Mouse (Mus musculus): Measurements from ENCODE around the gene Pth2. TPM values are rescaled to one million over a fixed set of nuclear protein-coding genes. Genes with fewer than 3 reads are reported as not detected.
"Not testable (repeated sequence)": the region's sequence is repeated elsewhere in the genome, so short reads cannot be mapped to it uniquely, and the experiment has no call there.

The Pth2 gene
- polyA plus RNA-seq, 1 experiment: not detected

DNA sequence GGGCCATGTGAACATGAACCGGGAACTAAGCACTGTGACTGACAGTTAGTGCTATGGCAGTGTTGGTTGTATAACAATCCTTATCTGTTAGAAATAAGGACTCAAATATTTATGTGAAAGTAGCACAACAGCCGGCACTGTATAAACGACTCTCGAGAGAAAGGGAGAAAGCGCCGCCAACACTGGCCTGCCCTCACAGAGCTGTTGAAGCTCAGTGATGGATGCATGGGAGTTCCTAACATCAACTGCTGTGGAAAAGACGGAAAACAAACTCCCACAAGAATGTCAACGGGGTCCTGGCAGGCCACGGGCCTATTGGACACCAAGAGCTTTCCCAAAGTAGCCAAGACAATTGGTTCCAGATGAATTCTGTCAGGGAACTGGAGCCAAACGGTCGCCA is 29.5 kb upstream of the Pth2 start:
- Histone ChIP-seq H3ac (ENCODE audit: control insufficient read depth, insufficient read length) (no peak overlapping the region), H3K4me2 (ENCODE audit: low read depth) (no peak overlapping the region), H3K27me3 (ENCODE audit: control insufficient read depth, insufficient read depth, insufficient read length) (no peaks in the 10 kb centered on the region), H3K4me3 (no peak overlapping the region), H3K79me2 (ENCODE audit: control insufficient read depth, insufficient read depth) (peaks cover 3% of the 10 kb centered on the region), H3K36me3 (ENCODE audit: control insufficient read depth, insufficient read depth) (no peaks in the 10 kb centered on the region)
- no peak for TF ChIP-seq CEBPB (IDR thresholded peaks at IDR 0.05; ENCODE audit: insufficient read depth, poor library complexity, severe bottlenecking)
- no peak for TF ChIP-seq REST (IDR thresholded peaks at IDR 0.05; ENCODE audit: insufficient read depth, insufficient read length)
- TF ChIP-seq E2F4 (IDR thresholded peaks at IDR 0.05; ENCODE audit: insufficient read depth): no peak
- TF ChIP-seq SRF (IDR thresholded peaks at IDR 0.05; ENCODE audit: control insufficient read depth, insufficient read length, low read depth): no peak
- no peak for TF ChIP-seq TCF12 (IDR thresholded peaks at IDR 0.05; ENCODE audit: insufficient read depth, poor library complexity, severe bottlenecking)
- TF ChIP-seq MYOD1 (IDR thresholded peaks at IDR 0.05; ENCODE audit: control insufficient read depth in 1 of 3, insufficient read length in 2 of 3, low read depth in 2 of 3): no peak
- TF ChIP-seq MYOG (IDR thresholded peaks at IDR 0.05; ENCODE audit: control insufficient read depth in 1 of 3, insufficient read depth in 1 of 3, insufficient read length in 2 of 3, low read depth in 2 of 3): no peak
- TF ChIP-seq POLR2A (IDR thresholded peaks at IDR 0.05; ENCODE audit: insufficient read length, low read depth): no peak
- TF ChIP-seq MAX (IDR thresholded peaks at IDR 0.05; ENCODE audit: low read depth): no peak
- no peak for TF ChIP-seq TCF3 (IDR thresholded peaks at IDR 0.05; ENCODE audit: insufficient read length, low read depth)
- no peak for TF ChIP-seq USF1 (IDR thresholded peaks at IDR 0.05; ENCODE audit: low read depth)
- no peak for TF ChIP-seq POLR2AphosphoS2 (IDR thresholded peaks at IDR 0.05; ENCODE audit: insufficient read length, low read depth)

DNA sequence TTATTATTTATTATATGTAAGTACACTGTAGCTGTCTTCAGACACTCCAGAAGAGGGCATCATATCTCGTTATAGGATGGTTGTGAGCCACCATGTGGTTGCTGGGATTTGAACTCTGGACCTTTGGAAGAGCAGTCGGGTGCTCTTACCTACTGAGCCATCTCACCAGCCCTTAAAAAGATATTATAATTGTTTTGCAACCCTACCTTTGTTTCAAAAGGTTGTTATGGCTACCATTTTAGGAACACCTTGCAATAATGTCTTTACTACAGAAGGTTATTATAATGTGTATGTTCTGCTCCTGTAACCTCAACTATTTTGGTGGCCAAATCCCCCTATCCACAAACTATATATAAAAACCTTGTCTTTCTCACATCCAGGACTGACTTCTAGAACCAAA is 27.7 kb upstream of the Pth2 start:
- H3K4me2 ChIP-seq (ENCODE audit: low read depth): peak overlapping the region; percentile 97
- peak overlapping the region; percentile 86 for H3K4me3 ChIP-seq
- not testable (repeated sequence) for H3K79me2 ChIP-seq (ENCODE audit: control insufficient read depth, insufficient read depth); H3K27me3 ChIP-seq (ENCODE audit: control insufficient read depth, insufficient read depth, insufficient read length); H3ac ChIP-seq (ENCODE audit: control insufficient read depth, insufficient read length); H3K36me3 ChIP-seq (ENCODE audit: control insufficient read depth, insufficient read depth)

DNA sequence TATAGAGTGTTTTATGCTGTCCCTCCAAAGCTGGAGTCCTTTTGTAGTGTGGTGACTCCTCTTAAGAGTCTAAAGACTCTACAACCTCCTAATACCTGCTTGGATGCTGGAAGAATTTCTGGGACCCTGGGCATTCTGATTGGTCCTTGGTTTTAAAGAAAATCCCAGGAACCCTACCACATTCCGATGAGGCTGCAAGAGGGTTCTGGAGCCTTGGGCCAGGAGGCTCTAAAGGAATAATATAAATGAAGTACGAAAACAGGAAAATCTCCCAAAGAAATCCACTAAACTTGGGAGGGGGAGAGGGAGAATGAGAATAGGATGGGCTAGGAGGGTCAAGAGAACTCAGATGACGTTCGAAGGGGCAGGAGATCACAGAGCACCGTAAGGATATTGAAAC is 27.2 kb upstream of the Pth2 start:
- Histone ChIP-seq H3K79me2 (ENCODE audit: control insufficient read depth, insufficient read depth) (peaks cover 3% of the 10 kb centered on the region), H3ac (ENCODE audit: control insufficient read depth, insufficient read length) (peak overlapping the region; percentile 20), H3K4me3 (peak overlapping the region; percentile 86), H3K4me2 (ENCODE audit: low read depth) (peak overlapping the region; percentile 97), H3K27me3 (ENCODE audit: control insufficient read depth, insufficient read depth, insufficient read length) (no peaks in the 10 kb centered on the region), H3K36me3 (ENCODE audit: control insufficient read depth, insufficient read depth) (no peaks in the 10 kb centered on the region)
- no peak for TF ChIP-seq SRF (IDR thresholded peaks at IDR 0.05; ENCODE audit: control insufficient read depth, insufficient read length, low read depth)
- TF ChIP-seq USF1 (IDR thresholded peaks at IDR 0.05; ENCODE audit: low read depth): no peak
- no peak for TF ChIP-seq POLR2A (IDR thresholded peaks at IDR 0.05; ENCODE audit: insufficient read length, low read depth)
- TF ChIP-seq MYOG (IDR thresholded peaks at IDR 0.05; ENCODE audit: control insufficient read depth in 1 of 3, insufficient read depth in 1 of 3, insufficient read length in 2 of 3, low read depth in 2 of 3): no peak
- no peak for TF ChIP-seq MYOD1 (IDR thresholded peaks at IDR 0.05; ENCODE audit: control insufficient read depth in 1 of 3, insufficient read length in 2 of 3, low read depth in 2 of 3)
- TF ChIP-seq E2F4 (IDR thresholded peaks at IDR 0.05; ENCODE audit: insufficient read depth): no peak
- no peak for TF ChIP-seq CEBPB (IDR thresholded peaks at IDR 0.05; ENCODE audit: insufficient read depth, poor library complexity, severe bottlenecking)
- no peak for TF ChIP-seq REST (IDR thresholded peaks at IDR 0.05; ENCODE audit: insufficient read depth, insufficient read length)

DNA sequence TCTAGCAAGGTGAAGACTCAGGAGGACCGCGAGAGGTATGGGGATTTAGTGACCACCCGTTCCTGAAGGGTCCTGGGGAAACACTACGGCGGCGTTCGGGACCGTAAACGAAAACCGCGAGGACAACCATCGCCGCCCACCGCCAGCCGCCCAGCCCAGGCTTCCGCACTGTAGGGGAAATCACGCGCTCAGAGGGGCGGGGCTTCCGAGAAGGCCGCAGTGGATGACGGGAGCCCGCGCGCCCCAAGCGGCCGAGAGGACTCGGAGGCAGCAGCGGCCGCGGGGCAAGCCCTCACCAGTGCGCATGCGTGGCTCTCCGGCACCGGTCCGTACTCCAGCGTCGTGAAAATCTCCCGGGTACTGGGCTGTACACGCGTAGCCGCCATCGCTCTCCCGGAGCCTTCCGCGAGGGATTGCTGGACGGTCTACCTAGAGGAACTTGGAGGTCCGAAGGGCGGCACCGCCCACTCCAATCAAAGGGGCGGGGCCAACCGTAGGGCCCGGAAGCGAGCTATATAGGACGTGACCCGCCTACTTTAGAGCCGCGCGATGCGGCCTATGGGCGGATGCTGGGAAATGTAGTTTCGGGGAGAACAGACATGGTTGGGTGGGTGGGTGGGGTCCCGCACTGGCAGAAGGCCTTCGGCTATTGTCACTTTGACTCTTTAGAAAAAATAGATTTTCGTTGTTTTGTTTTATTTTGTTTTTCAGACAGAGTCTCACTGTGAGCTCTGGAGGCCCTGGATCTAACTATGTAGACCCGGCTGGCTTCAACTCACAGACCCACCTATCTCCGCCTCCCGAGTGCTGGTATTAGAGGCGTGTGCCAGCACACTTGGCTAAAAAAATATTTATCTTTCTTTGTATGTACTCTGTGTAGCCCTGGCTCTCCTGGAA is 26.5 kb upstream of the Pth2 start, which contains the start of the genes Pih1d1 and Aldh16a1:
Pih1d1 (plus strand) TSS at position 208 of the 897 bp plus-strand sequence.
Aldh16a1 (minus strand) TSS at position 489 of the 897 bp plus-strand sequence.
- H3ac ChIP-seq (ENCODE audit: control insufficient read depth, insufficient read length): peak within 1 kb of the TSS; percentile 20
- TF ChIP-seq E2F4 (IDR thresholded peaks at IDR 0.05; ENCODE audit: insufficient read depth) (peak; percentile 71), POLR2AphosphoS2 (IDR thresholded peaks at IDR 0.05; ENCODE audit: insufficient read length, low read depth) (peak; percentile 94), CEBPB (IDR thresholded peaks at IDR 0.05; ENCODE audit: insufficient read depth, poor library complexity, severe bottlenecking) (no peak), SRF (IDR thresholded peaks at IDR 0.05; ENCODE audit: control insufficient read depth, insufficient read length, low read depth) (peak; percentile 94), USF1 (IDR thresholded peaks at IDR 0.05; ENCODE audit: low read depth) (peak; percentile 39), TCF12 (IDR thresholded peaks at IDR 0.05; ENCODE audit: insufficient read depth, poor library complexity, severe bottlenecking) (no peak), MYOD1 (IDR thresholded peaks at IDR 0.05; ENCODE audit: control insufficient read depth in 1 of 3, insufficient read length in 2 of 3, low read depth in 2 of 3) (no peak), POLR2A (IDR thresholded peaks at IDR 0.05; ENCODE audit: insufficient read length, low read depth) (peak; percentile 90)
- no peaks in the 10 kb centered on the region for H3K36me3 ChIP-seq (ENCODE audit: control insufficient read depth, insufficient read depth)
- peaks cover 3% of the 10 kb centered on the region for H3K79me2 ChIP-seq (ENCODE audit: control insufficient read depth, insufficient read depth)
- no peaks in the 10 kb centered on the region for H3K27me3 ChIP-seq (ENCODE audit: control insufficient read depth, insufficient read depth, insufficient read length)
- peak within 1 kb of the TSS; percentile 86 for H3K4me3 ChIP-seq
- peak within 1 kb of the TSS; percentile 97 for H3K4me2 ChIP-seq (ENCODE audit: low read depth)

DNA sequence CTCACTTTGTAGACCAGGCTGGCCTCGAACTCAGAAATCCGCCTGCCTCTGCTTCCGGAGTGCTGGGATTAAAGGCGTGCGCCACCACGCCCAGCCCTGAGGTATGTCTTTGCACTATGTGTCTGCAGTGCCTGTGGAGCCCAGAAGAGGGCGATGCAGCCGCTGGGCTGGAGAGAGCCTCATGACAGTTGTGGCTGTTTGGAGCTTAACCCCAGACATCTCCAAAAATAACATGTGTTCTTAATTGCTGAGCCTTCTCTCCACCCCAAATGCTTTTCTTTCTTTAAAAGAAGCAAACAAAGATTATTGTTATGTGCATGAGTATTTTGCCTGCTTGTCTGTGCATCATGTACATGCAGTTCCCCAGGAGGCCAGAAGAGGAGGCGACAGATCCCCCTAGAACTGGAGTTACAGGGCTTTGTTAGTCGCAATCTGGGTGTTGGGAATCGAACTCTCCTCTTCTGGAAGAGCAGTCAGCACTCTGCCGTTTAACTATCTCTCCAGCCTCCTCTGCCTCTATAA is 25.7 kb upstream of the Pth2 start:
- TF ChIP-seq CEBPB (IDR thresholded peaks at IDR 0.05; ENCODE audit: insufficient read depth, poor library complexity, severe bottlenecking): no peak
- no peak for TF ChIP-seq USF1 (IDR thresholded peaks at IDR 0.05; ENCODE audit: low read depth)
- TF ChIP-seq REST (IDR thresholded peaks at IDR 0.05; ENCODE audit: insufficient read depth, insufficient read length): no peak
- TF ChIP-seq MYOD1 (IDR thresholded peaks at IDR 0.05; ENCODE audit: control insufficient read depth in 1 of 3, insufficient read length in 2 of 3, low read depth in 2 of 3): no peak
- no peak for TF ChIP-seq MYOG (IDR thresholded peaks at IDR 0.05; ENCODE audit: control insufficient read depth in 1 of 3, insufficient read depth in 1 of 3, insufficient read length in 2 of 3, low read depth in 2 of 3)
- TF ChIP-seq TCF12 (IDR thresholded peaks at IDR 0.05; ENCODE audit: insufficient read depth, poor library complexity, severe bottlenecking): no peak
- no peak for TF ChIP-seq POLR2A (IDR thresholded peaks at IDR 0.05; ENCODE audit: insufficient read length, low read depth)
- TF ChIP-seq E2F4 (IDR thresholded peaks at IDR 0.05; ENCODE audit: insufficient read depth): no peak
- no peak for TF ChIP-seq SRF (IDR thresholded peaks at IDR 0.05; ENCODE audit: control insufficient read depth, insufficient read length, low read depth)
- TF ChIP-seq MAX (IDR thresholded peaks at IDR 0.05; ENCODE audit: low read depth): no peak
- TF ChIP-seq POLR2AphosphoS2 (IDR thresholded peaks at IDR 0.05; ENCODE audit: insufficient read length, low read depth): no peak
- no peak for TF ChIP-seq TCF3 (IDR thresholded peaks at IDR 0.05; ENCODE audit: insufficient read length, low read depth)
- Histone ChIP-seq H3K4me3 (peak overlapping the region; percentile 86), H3K79me2 (ENCODE audit: control insufficient read depth, insufficient read depth) (peaks cover 3% of the 10 kb centered on the region), H3ac (ENCODE audit: control insufficient read depth, insufficient read length) (no peak overlapping the region), H3K36me3 (ENCODE audit: control insufficient read depth, insufficient read depth) (no peaks in the 10 kb centered on the region), H3K4me2 (ENCODE audit: low read depth) (peak overlapping the region; percentile 64), H3K27me3 (ENCODE audit: control insufficient read depth, insufficient read depth, insufficient read length) (no peaks in the 10 kb centered on the region)

Data from myocyte (in vitro differentiated cells).